ENCODE assay signal across 10 mouse cellular contexts in the genomic region with DNA sequence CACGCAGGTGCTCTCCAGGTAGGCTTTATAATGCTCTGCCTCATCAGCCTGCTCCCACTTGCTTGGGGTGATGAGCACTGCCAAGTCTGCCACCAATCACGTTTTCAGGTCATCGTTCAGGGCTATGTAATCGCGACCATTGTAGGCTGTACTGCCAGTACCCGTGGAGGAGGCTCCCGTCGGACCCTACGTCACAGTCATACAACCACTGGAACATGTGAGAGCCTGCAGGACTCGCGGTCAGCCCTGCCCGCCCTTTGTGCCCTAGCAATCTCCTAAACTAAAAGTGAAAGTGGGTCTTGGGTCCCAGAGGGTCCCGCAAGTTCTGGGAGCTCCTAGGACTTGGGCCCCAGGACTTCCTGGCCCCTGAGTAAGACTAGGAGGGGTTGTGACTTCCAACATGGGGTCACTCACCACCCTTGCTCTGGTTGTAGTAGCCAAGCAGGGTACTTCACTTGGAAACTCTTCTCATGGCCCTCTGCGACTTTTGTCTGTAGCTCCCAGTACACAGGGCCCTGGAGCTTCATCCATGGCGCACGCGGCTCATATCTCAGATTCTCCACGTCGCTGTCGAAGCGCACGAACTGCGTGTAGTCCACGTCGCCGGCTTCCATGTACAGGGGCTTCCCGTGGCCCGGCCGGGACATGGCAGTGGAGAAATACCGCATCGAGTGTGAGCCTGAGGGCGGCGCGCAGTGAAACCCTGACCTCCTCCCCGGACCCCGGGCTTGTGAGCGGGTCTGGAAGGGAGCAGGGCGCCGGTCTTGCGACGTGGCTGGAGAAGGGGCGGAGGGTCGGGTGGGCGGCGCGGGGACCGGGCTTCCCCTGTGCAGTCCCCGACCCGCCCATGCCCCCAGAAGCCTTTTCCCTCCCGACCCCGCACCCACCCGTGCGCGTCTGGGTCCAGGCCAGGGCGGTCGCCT. TPM values are rescaled to one million over a fixed set of nuclear protein-coding genes. Genes with fewer than 3 reads are reported as not detected.
DNase-seq lines count a peak whose midpoint lies in the region; ATAC-seq lines count a peak whose summit lies in the region.
"Had no signal": no experiment of that assay in that cellular context is flagged by ENCODE, and none has a peak within 500 bp of the region (broad histone marks: within the 10 kb centered on the region; RNA-seq: fewer than 3 reads in every experiment).

No protein-coding gene starts in this region.

- DNase-seq in heart, postnatal 10 days = no peak
- DNase-seq in T-cell, adult 2 months (ENCODE audit: low spot score) = peak; percentile 18
- peak; percentile 49 for DNase-seq in induced T-regulatory cell, adult 2 months (ENCODE audit: low read depth)
- DNase-seq in right cerebral cortex, postnatal 10 days (ENCODE audit: low spot score in 2 of 2) = no peak
- DNase-seq in gastrocnemius, postnatal 4 days (ENCODE audit: low spot score in 2 of 2) = no peak
- DNase-seq in MN1 (ENCODE audit: low spot score) = no peak

- no peak for ATAC-seq in heart, embryonic 13.5 days (ENCODE audit: extremely low read depth, insufficient number of reproducible peaks, low FRiP score, low TSS enrichment)
- no peak for ATAC-seq in midbrain, embryonic 13.5 days

- H3K4me2 ChIP-seq in heart, embryonic 13.5 days = peak overlapping the region; percentile 59
- 0 out of 2 replicates have a peak overlapping the region, but pooled peaks have one; percentile 22 for H3K4me2 ChIP-seq in midbrain, embryonic 13.5 days (replicated peaks)

- peak overlapping the region; percentile 38 for H3K4me3 ChIP-seq in heart, embryonic 13.5 days
- 0 out of 2 replicates have a peak overlapping the region, but pooled peaks have one; percentile 8 for H3K4me3 ChIP-seq in midbrain, embryonic 13.5 days (replicated peaks)

- H3K9me3 ChIP-seq in heart, embryonic 13.5 days = no peaks in the 10 kb centered on the region
- no peaks in the 10 kb centered on the region for H3K9me3 ChIP-seq in midbrain, embryonic 13.5 days

- no peaks in the 10 kb centered on the region for H3K36me3 ChIP-seq in heart, embryonic 13.5 days
- no peaks in the 10 kb centered on the region for H3K36me3 ChIP-seq in midbrain, embryonic 13.5 days

- no peak overlapping the region for H3K9ac ChIP-seq in heart, embryonic 13.5 days
- no peak overlapping the region for H3K9ac ChIP-seq in midbrain, embryonic 13.5 days (replicated peaks)

- peaks cover 92% of the 10 kb centered on the region for H3K27me3 ChIP-seq in heart, embryonic 13.5 days (replicated peaks)
- peaks cover 94% of the 10 kb centered on the region for H3K27me3 ChIP-seq in midbrain, embryonic 13.5 days

- no peak overlapping the region for H3K27ac ChIP-seq in heart, embryonic 13.5 days (replicated peaks)
- no peak overlapping the region for H3K27ac ChIP-seq in midbrain, embryonic 13.5 days

- WGBS in heart, embryonic 13.5 days = 2% methylated on average over 55 of the region's 56 CpGs
- WGBS in midbrain, embryonic 13.5 days = 2% methylated on average over 56 of the region's 56 CpGs

- intact Hi-C loops in heart, postnatal 10 days (cut with DNase I) = no loop called here

- H3K4me1 ChIP-seq in heart, embryonic 13.5 days = peaks cover 13% of the 10 kb centered on the region
- peaks cover 8% of the 10 kb centered on the region; the same call in 1 of the 2 replicates for H3K4me1 ChIP-seq in midbrain, embryonic 13.5 days (replicated peaks)

RNA-seq across cellular contexts. Expression of gene Gm8909, which starts 6.9 kb away (rescaled TPM):
- polyA plus RNA-seq in heart, embryonic 13.5 days (2015; fragmentation: Nextera tagmentation; extraction: Ambion mirVana) = 1.3 and 1.9 TPM in 2 replicates
- total RNA-seq in heart, postnatal 10 days (2021) = under 1 TPM in 1 of 2 experiments, not detected in 1; 0.24 TPM
- polyA plus RNA-seq in midbrain, embryonic 13.5 days (2015; fragmentation: Nextera tagmentation; extraction: Ambion mirVana) = not detected in 2 replicates
- total RNA-seq in gastrocnemius, postnatal 4 days (2021) = not detected
- total RNA-seq: ES-E14 had no signal
- polyA plus RNA-seq: cortical plate, adult 2 months had no signal

RNA-seq across cellular contexts. Expression of gene H2-T3, which starts 28.7 kb away (rescaled TPM):
- polyA plus RNA-seq in heart, embryonic 13.5 days (2015; fragmentation: Nextera tagmentation; extraction: Ambion mirVana) = 0.08 and 0.09 TPM in 2 replicates
- under 1 TPM in 1 of 2 experiments, not detected in 1; 0.34 TPM for total RNA-seq in heart, postnatal 10 days (2021)
- not detected in 2 replicates for polyA plus RNA-seq in midbrain, embryonic 13.5 days (2015; fragmentation: Nextera tagmentation; extraction: Ambion mirVana)
- under 1 TPM; 0.18 to 0.27 TPM for total RNA-seq in gastrocnemius, postnatal 4 days (2021)
- polyA plus RNA-seq: cortical plate, adult 2 months had no signal

RNA-seq across cellular contexts. Expression of gene Gm7030, which starts 32.2 kb away (rescaled TPM):
- polyA plus RNA-seq in heart, embryonic 13.5 days (2015; fragmentation: Nextera tagmentation; extraction: Ambion mirVana) = not detected in 2 replicates
- total RNA-seq in heart, postnatal 10 days (2021) = not detected
- not detected in 2 replicates for polyA plus RNA-seq in midbrain, embryonic 13.5 days (2015; fragmentation: Nextera tagmentation; extraction: Ambion mirVana)
- total RNA-seq in gastrocnemius, postnatal 4 days (2021) = not detected
- total RNA-seq: ES-E14 had no signal
- polyA plus RNA-seq: cortical plate, adult 2 months had no signal

RNA-seq across cellular contexts. Expression of gene Gm19684, which starts 39.9 kb away (rescaled TPM):
- not detected in 2 replicates for polyA plus RNA-seq in heart, embryonic 13.5 days (2015; fragmentation: Nextera tagmentation; extraction: Ambion mirVana)
- under 1 TPM in 1 of 2 experiments, not detected in 1; 0.26 TPM for total RNA-seq in heart, postnatal 10 days (2021)
- polyA plus RNA-seq in midbrain, embryonic 13.5 days (2015; fragmentation: Nextera tagmentation; extraction: Ambion mirVana) = not detected in 2 replicates
- not detected for total RNA-seq in gastrocnemius, postnatal 4 days (2021)
- total RNA-seq: ES-E14 had no signal
- polyA plus RNA-seq: cortical plate, adult 2 months had no signal

Comparison
In these comparisons a context has a peak if more than half of its experiments do, and no peak if none do; other contexts are left out.
1. DNase-seq: peak in T-cell, adult 2 months (single experiment) and induced T-regulatory cell, adult 2 months (single experiment); none in heart, postnatal 10 days (0 of 2), right cerebral cortex, postnatal 10 days (0 of 2), gastrocnemius, postnatal 4 days (0 of 2) and MN1 (single experiment).